ENCODE assay signal across 9 mouse cellular contexts in the genomic region with DNA sequence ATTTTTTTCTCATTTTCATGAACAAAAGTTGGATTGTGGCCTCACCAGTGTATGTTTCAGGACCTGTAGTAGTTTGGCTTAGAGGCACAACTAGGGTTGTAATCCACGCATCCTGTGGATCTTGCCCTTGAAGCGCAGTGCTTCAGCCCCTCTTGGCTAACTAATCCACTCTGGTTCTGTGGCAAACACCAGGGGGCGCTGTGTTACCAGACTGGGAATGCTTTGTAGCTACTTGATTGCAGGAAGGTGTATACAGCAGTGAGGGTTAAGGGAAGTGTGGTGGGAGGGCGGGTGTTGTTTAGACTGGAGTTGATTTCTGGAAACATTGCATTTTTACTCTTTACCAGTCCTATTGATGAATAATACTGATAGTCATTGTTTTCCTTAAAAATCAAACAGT.
DNase-seq lines count a peak whose midpoint lies in the region; ATAC-seq and TF ChIP-seq lines count a peak whose summit lies in the region.
"Had no signal": no experiment of that assay in that cellular context is flagged by ENCODE, and none has a peak within 500 bp of the region (broad histone marks: within the 10 kb centered on the region; RNA-seq: fewer than 3 reads in every experiment).

No protein-coding gene starts in this region.

- no peak overlapping the region for H3K4me3 ChIP-seq in cortical plate, adult 2 months (ENCODE audit: insufficient read depth, low read length)
- no peak overlapping the region for H3K4me3 ChIP-seq in liver, embryonic 16.5 days (ENCODE audit: low read depth, low read length)
- H3K4me3 ChIP-seq: limb, embryonic 15.5 days had no signal

- TF ChIP-seq POLR2A in cortical plate, adult 2 months (IDR thresholded peaks at IDR 0.05; ENCODE audit: extremely low read depth, insufficient read depth, low read length) = no peak

- peak; percentile 85 for DNase-seq in CD4-positive, CD25-positive, alpha-beta regulatory T cell, adult 2 months (ENCODE audit: low read depth, low spot score)
- peak; percentile 78 to 94 for DNase-seq in adrenal gland, adult (ENCODE audit: inconsistent age in 2 of 2, low spot score in 1 of 2)
- DNase-seq in gastrocnemius, postnatal 14 days = peak; percentile 82
- DNase-seq in kidney, postnatal 14 days = peak; percentile 87
- DNase-seq in retina, embryonic 14.5 days (ENCODE audit: low spot score) = peak; percentile 94
- peak; percentile 95 for DNase-seq in thymus, postnatal 4 days

- no peaks in the 10 kb centered on the region for H3K9me3 ChIP-seq in liver, embryonic 16.5 days (replicated peaks; ENCODE audit: control insufficient read depth, low read length)
- H3K9me3 ChIP-seq: limb, embryonic 15.5 days had no signal

- no peak overlapping the region for H3K9ac ChIP-seq in liver, embryonic 16.5 days (ENCODE audit: low read depth, low read length)
- H3K9ac ChIP-seq: limb, embryonic 15.5 days had no signal

- H3K27ac ChIP-seq in cortical plate, adult 2 months (ENCODE audit: insufficient read depth, low read length) = no peak overlapping the region
- no peak overlapping the region for H3K27ac ChIP-seq in liver, embryonic 16.5 days (ENCODE audit: low read length)
- H3K27ac ChIP-seq: limb, embryonic 15.5 days had no signal

- H3K27me3 ChIP-seq in liver, embryonic 16.5 days (ENCODE audit: control insufficient read depth, insufficient read depth, low read depth, low read length) = no peaks in the 10 kb centered on the region
- H3K27me3 ChIP-seq: limb, embryonic 15.5 days had no signal

- no peak overlapping the region for H3K4me2 ChIP-seq in liver, embryonic 16.5 days (ENCODE audit: low read depth, low read length)
- H3K4me2 ChIP-seq: limb, embryonic 15.5 days had no signal

- peak; percentile 50; the same call in 1 of the 2 replicates for ATAC-seq in liver, embryonic 16.5 days (ENCODE audit: low read depth)

- intact Hi-C loops in gastrocnemius, postnatal 14 days (cut with DNase I; ENCODE audit: low total_unique reads) = loop anchor here (5.0 kb wide), 2 partner anchors 92 to 282 kb away; no protein-coding TSS in a partner anchor

- WGBS in liver, embryonic 16.5 days (ENCODE audit: insufficient replicate concordance) = 42% methylated on average over 4 of the region's 4 CpGs

- peaks cover 25% of the 10 kb centered on the region for H3K36me3 ChIP-seq in liver, embryonic 16.5 days (ENCODE audit: control insufficient read depth, insufficient read depth)

- H3K4me1 ChIP-seq in cortical plate, adult 2 months (ENCODE audit: control insufficient read depth, insufficient read depth, low read length) = no peaks in the 10 kb centered on the region
- H3K4me1 ChIP-seq in liver, embryonic 16.5 days (ENCODE audit: control insufficient read depth, low read depth, low read length) = no peaks in the 10 kb centered on the region
- H3K4me1 ChIP-seq: limb, embryonic 15.5 days had no signal

- peak; percentile 87 for TF ChIP-seq CTCF in cortical plate, adult 2 months (IDR thresholded peaks at IDR 0.05; ENCODE audit: extremely low read depth, insufficient read depth, low read length)
